Mouse (Mus musculus) hindbrain, embryonic 14.5 days (tissue): ENCODE measurements around the gene Samhd1. TPM values are rescaled to one million over a fixed set of nuclear protein-coding genes. Genes with fewer than 3 reads are reported as not detected.

ENCODE experiments used
- ATAC-seq: fragments of 200-750 bp; cut with Nextera tagmentation; 2 replicates; pipeline ENCODE4 v1.8.0; 2017; ENCODE audit warnings: moderate number of reproducible peaks, mild to moderate bottlenecking, moderate TSS enrichment, moderate library complexity; ENCODE audit not compliant: low FRiP score
- DNase-seq: peaks from one replicate; pipeline ENCODE4 v3.0.0-alpha.2; 2015; ENCODE audit warnings: low spot score
- H3K27ac ChIP-seq: fragments of 300-500 bp; sonication (generic); 2 replicates; pipeline ENCODE4 v1.5.1; 2014; ENCODE audit warnings: mild to moderate bottlenecking, moderate library complexity
- H3K27me3 ChIP-seq: fragments of 300-500 bp; sonication (generic); 2 replicates; pipeline ENCODE4 v1.6.1; 2014; ENCODE audit warnings: mild to moderate bottlenecking, low read length, mixed read lengths; ENCODE audit not compliant: control insufficient read depth, insufficient read depth
- H3K36me3 ChIP-seq: fragments of 300-500 bp; sonication (generic); replicated peaks from 2 replicates; pipeline ENCODE4 v1.6.1; 2014; ENCODE audit not compliant: control insufficient read depth, insufficient read depth
- H3K4me1 ChIP-seq: fragments of 300-500 bp; sonication (generic); replicated peaks from 2 replicates; pipeline ENCODE4 v1.6.1; 2014; ENCODE audit warnings: antibody characterized with exemption, low read length, mixed read lengths; ENCODE audit not compliant: control insufficient read depth, insufficient read depth
- H3K4me2 ChIP-seq: fragments of 300-500 bp; sonication (generic); replicated peaks from 2 replicates; pipeline ENCODE4 v1.6.1; 2014; ENCODE audit warnings: mild to moderate bottlenecking, moderate library complexity
- H3K4me3 ChIP-seq: fragments of 300-500 bp; sonication (generic); replicated peaks from 2 replicates; pipeline ENCODE4 v1.5.1; 2014; ENCODE audit warnings: mild to moderate bottlenecking, low read length
- H3K9ac ChIP-seq: fragments of 300-500 bp; sonication (generic); 2 replicates; pipeline ENCODE4 v1.6.1; 2014
- H3K9me3 ChIP-seq: fragments of 300-500 bp; sonication (generic); 2 replicates; pipeline ENCODE4 v1.6.1; 2016; ENCODE audit warnings: low read length; ENCODE audit not compliant: control insufficient read depth
- WGBS: fragments of 180-500 bp; shearing (Covaris S2); extraction: QIAGEN DNeasy Blood & Tissue Kit; methylation state at CpG from one replicate; pipeline ENCODE4 v1.1.7; 2014; 5-methylcytosine and 5-hydroxymethylcytosine counted together
- polyA plus RNA-seq: library from polyadenylated mRNA; unstranded; fragments of >200 nt; fragmentation: Nextera tagmentation; extraction: Ambion mirVana; gene quantifications from 2 replicates; pipeline ENCODE4 v1.2.1, GENCODE M21; 2014

The Samhd1 gene
- polyA plus RNA-seq, 1 experiment from 2014 or later = 12.2 TPM

DNA sequence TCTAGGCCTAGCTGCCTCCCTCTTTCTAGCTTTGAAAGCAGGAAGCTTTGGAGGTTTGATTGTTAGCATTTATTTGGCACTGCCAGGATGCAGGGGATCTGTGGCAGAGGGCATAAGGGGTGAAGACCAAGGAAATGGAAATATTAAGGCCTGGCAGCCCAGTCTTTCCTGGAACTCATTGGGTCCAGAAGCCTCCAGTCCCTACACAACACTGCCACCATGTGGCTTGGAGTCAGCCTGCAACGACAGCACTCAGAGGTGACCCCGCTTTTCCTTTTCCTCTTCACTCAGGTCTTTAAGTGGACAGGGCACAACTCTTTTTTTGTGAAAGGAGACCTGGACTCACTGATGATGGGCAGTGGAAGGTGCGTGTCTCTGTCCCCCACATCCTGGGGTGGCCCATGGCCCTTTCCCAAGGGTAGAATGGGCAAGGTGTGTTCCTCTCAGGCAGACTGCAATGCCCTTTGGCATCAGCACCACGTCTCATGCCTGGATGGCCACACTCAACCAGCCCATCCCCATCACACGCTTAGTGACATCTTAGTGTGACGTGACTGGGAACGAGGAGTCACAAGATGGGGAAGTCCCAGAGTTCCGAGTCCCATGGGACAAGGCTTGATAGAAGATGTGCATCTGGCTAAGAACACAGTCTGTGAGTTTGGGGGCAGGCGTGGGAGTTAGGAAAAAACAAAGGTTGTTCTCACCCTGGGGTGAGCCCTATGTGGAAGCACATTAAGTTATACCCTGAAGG, 39.9 kb downstream of the Samhd1 start:
- Histone ChIP-seq H3K4me3 (no peak overlapping the region), H3K4me2 (no peak overlapping the region), H3K4me1 (0 out of 2 replicates have a peak, but pooled peaks cover 9% of the 10 kb centered on the region), H3K27ac (no peak overlapping the region), H3K9ac (no peak overlapping the region), H3K36me3 (0 out of 2 replicates have a peak, but pooled peaks cover 8% of the 10 kb centered on the region), H3K27me3 (no peaks in the 10 kb centered on the region), H3K9me3 (no peaks in the 10 kb centered on the region)
- WGBS = 61% methylated on average over 9 of the region's 9 CpGs
- 0 out of 2 replicates have a peak, but pooled peaks have one; percentile 69 for ATAC-seq
- peak; percentile 89 for DNase-seq

DNA sequence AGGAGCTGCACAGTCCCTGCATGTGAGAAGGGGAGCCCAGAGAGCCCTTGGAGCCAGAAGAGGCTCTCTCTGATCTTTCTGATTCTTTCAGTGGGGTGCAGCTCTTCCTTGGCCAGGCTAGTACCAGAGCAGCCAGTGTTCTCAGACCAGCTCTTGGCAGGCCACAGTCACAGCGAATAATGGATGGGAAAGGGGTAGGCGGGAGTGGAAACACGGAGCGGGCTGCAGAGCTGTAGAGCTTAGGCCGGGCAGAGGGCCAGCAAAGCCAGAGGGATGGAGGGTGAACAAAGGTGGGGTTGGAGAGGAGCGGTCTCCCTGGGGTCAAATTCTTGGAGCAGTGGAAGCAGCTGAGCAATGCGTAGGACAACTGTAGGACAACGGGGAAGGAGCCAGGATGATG, 43.0 kb downstream of the Samhd1 start:
- ATAC-seq (peak; percentile 74; the same call in 1 of the 2 replicates), DNase-seq (peak; percentile 49)
- H3K4me2 ChIP-seq = no peak overlapping the region
- WGBS = 49% methylated on average over 8 of the region's 8 CpGs
- no peaks in the 10 kb centered on the region for H3K27me3 ChIP-seq
- H3K4me1 ChIP-seq = 0 out of 2 replicates have a peak, but pooled peaks cover 9% of the 10 kb centered on the region
- H3K9me3 ChIP-seq = no peaks in the 10 kb centered on the region
- H3K36me3 ChIP-seq = no peaks in the 10 kb centered on the region
- H3K27ac ChIP-seq = no peak overlapping the region
- no peak overlapping the region; the same call in 1 of the 2 replicates for H3K9ac ChIP-seq
- no peak overlapping the region for H3K4me3 ChIP-seq

DNA sequence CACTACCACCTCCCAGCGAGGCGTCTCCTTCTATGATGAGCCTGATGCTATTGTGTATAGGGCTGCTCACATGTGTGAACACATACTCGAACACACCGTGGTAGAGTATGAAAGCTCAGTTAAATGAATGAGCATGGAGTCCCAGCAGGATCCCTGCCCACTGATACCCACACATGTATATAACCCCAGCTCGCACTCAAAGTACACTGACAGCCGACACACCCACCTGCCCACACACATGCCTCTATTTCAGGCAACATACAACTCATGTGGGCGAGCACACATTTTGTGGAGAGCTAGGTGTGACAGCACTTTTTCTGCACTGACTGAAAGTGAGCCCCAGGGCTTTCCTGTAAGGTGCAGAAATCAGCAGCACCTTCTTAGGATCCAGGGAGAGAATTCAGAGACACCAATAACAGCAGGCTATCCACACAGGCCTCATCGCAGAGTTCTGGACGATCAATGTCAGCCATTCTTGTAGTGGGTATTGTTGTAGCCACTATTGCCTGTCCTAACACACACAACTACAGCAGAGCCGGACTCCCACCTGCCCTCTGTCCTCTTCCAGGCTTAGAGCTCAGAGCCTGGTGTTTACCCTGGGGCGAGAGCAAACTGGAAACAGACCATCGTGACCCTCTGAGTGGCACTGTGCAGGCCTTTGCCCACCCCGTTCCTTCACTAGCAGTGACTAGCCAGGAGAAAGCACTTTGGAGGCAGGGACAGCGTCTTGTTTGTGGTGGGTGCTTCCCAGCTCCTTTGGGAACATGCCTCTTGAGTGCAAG, 47.3 kb downstream of the Samhd1 start:
- Histone ChIP-seq H3K27ac (no peak overlapping the region), H3K27me3 (no peaks in the 10 kb centered on the region), H3K4me1 (0 out of 2 replicates have a peak, but pooled peaks cover 9% of the 10 kb centered on the region), H3K9ac (no peak overlapping the region), H3K4me3 (no peak overlapping the region), H3K36me3 (no peaks in the 10 kb centered on the region), H3K9me3 (no peaks in the 10 kb centered on the region), H3K4me2 (no peak overlapping the region)
- ATAC-seq (no peak), DNase-seq (no peak)
- WGBS = 80% methylated on average over 14 of the region's 14 CpGs

DNA sequence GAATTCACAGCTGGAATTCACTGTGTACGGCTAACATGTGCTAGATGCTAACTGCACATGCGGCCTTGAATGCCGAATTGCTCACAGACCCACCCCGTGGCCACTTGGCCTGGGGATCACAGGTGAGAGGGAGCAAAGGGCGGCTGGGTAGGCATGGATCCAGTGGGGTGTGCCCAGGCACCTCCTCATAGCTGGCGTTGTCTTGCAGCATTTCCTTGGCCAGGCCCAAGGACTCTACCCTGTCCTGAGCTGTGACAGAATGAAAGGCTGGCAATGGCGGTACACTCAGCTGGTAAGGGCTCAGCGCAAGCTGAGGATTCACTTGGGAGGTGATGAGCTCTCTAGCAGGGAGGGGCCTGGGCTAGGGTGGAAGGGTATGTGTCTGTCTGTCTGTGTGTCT, 48.3 kb downstream of the Samhd1 start, which contains the start of gene Tldc2:
Gene Tldc2 (plus strand): TSS at position 260 of the 400 bp plus-strand sequence.
- 85% methylated on average over 8 of the region's 8 CpGs for WGBS
- H3K4me2 ChIP-seq = no peak within 1 kb of the TSS
- no peaks in the 10 kb centered on the region for H3K9me3 ChIP-seq
- H3K4me1 ChIP-seq = 0 out of 2 replicates have a peak, but pooled peaks cover 1% of the 10 kb centered on the region
- H3K27ac ChIP-seq = no peak within 1 kb of the TSS
- H3K36me3 ChIP-seq = no peaks in the 10 kb centered on the region
- DNase-seq (no peak), ATAC-seq (no peak)
- H3K9ac ChIP-seq = no peak within 1 kb of the TSS
- H3K4me3 ChIP-seq = no peak within 1 kb of the TSS
- H3K27me3 ChIP-seq = no peaks in the 10 kb centered on the region

DNA sequence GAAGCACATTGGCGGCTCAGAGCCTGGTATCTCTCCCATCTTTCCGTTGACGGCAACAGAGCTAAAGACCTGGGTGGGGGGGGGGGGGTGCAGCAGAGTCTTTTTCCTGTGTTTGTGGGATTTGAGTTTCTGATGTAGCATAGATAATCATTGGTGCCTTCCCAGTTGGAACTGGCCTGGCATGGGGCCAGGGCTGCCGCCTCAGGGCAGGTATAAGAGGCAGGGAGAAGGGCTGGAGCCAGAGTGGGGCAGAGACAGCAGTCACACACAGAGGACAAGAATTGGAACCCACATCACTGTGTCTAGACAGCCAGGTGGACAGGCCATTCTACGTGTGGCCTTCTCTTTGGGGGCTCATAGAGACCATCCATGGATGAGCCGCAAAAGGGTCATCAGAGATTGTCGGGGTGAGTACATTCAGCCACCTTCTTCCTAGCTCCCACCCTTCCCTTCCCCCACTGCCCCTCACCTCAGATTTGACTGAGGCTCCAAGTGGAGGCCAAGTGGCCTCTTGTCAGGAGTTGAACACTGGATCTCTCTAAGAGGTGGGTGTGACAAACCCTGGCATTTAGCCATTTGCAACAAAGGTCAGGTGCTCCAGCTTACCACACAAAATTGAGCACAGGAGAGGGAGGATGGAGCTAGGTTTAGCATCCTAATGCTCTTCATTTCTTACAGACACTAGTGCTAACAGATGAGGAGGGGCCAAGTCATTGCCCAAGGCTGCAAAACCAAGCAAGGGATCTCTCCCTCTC, 50.1 kb downstream of the Samhd1 start:
- ATAC-seq = no peak
- no peak for DNase-seq
- no peaks in the 10 kb centered on the region for H3K9me3 ChIP-seq
- no peaks in the 10 kb centered on the region for H3K36me3 ChIP-seq
- WGBS = 87% methylated on average over 7 of the region's 7 CpGs
- no peak overlapping the region for H3K4me2 ChIP-seq
- H3K4me1 ChIP-seq = 0 out of 2 replicates have a peak, but pooled peaks cover under 1% of the 10 kb centered on the region
- H3K27ac ChIP-seq = no peak overlapping the region
- H3K9ac ChIP-seq = no peak overlapping the region
- no peaks in the 10 kb centered on the region for H3K27me3 ChIP-seq
- no peak overlapping the region for H3K4me3 ChIP-seq

DNA sequence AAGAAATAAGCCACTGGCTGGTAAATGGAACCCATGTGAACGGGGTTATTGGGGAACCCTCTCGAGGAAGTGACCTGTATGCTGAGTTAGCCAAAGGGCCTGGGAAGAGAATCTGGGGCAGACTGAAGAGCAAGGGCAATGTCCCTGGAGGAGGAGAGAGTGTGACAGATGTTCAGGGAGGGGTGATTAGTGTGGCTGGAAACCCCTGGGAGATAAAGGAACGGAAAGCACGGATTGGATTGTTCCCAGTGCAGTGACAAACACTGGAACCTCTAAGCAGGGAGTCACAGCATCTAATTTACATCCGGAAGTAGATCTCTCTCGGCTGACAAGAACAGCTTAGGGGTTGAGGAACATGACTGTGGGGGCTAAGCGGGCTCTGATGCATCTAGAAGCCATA, 53.1 kb downstream of the Samhd1 start:
- no peak overlapping the region for H3K4me2 ChIP-seq
- H3K4me1 ChIP-seq = peaks cover 10% of the 10 kb centered on the region
- H3K9me3 ChIP-seq = no peaks in the 10 kb centered on the region
- ATAC-seq = no peak
- WGBS = 27% methylated on average over 7 of the region's 7 CpGs
- no peaks in the 10 kb centered on the region for H3K36me3 ChIP-seq
- no peaks in the 10 kb centered on the region for H3K27me3 ChIP-seq
- H3K27ac ChIP-seq = 0 out of 2 replicates have a peak overlapping the region, but pooled peaks have one; percentile 26
- no peak overlapping the region for H3K9ac ChIP-seq
- no peak overlapping the region for H3K4me3 ChIP-seq
- DNase-seq = no peak

DNA sequence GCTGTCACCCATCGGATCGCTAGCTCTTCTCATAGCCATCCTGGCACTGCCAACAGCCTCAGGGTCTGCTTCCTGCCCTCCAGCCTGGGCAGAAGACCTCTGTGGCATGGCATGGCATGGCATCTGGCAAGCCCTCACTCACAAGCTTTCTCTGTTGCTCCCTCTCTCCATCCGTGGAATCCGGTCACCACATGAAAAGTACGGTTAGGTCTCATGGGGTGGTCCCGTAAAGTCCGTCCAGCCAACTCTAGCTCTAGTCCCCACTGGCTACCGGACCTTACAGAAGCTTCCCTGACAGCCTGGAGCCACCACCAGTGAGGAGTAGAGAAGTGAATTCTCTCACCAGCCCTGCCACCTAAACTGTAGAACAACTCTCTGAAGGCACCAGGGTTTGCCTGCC, 53.7 kb downstream of the Samhd1 start:
- Histone ChIP-seq H3K4me2 (no peak overlapping the region), H3K4me1 (peaks cover 17% of the 10 kb centered on the region), H3K9ac (no peak overlapping the region), H3K27ac (no peak overlapping the region), H3K4me3 (no peak overlapping the region), H3K27me3 (no peaks in the 10 kb centered on the region), H3K36me3 (0 out of 2 replicates have a peak, but pooled peaks cover 4% of the 10 kb centered on the region), H3K9me3 (no peaks in the 10 kb centered on the region)
- 92% methylated on average over 8 of the region's 8 CpGs for WGBS
- DNase-seq = no peak
- ATAC-seq = no peak

DNA sequence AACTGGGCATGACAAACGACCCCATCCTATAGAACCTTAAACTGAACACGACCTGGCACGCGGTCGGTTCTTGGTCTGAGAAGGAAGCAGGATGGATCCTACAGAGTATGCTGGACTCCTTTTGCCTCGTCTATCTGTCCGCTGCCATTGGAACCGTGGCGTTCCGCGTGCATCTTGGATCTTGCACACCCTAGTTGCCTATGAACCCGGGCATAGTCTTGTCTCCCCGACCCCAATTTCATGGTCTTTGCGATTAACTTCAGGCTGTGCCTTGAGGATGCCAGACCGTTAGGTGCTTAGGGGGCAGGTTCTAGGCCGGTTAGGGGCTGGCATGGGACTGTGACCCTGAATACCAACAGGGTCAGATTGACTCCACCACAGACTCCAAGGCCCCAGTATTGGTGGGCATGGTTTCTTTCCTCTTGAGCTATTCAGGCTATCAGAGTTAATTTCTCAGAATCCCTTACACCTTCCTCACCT, 55.3 kb downstream of the Samhd1 start:
- no peak for ATAC-seq
- H3K27me3 ChIP-seq = no peaks in the 10 kb centered on the region
- H3K27ac ChIP-seq = peak overlapping the region; percentile 98
- 5% methylated on average over 16 of the region's 16 CpGs for WGBS
- H3K36me3 ChIP-seq = 0 out of 2 replicates have a peak, but pooled peaks cover 6% of the 10 kb centered on the region
- no peak for DNase-seq
- H3K4me2 ChIP-seq = peak overlapping the region; percentile 93
- H3K9me3 ChIP-seq = no peaks in the 10 kb centered on the region
- H3K4me1 ChIP-seq = peaks cover 33% of the 10 kb centered on the region
- peak overlapping the region; percentile 99 for H3K9ac ChIP-seq
- H3K4me3 ChIP-seq = peak overlapping the region; percentile 96
